Mouse (Mus musculus): ENCODE data around the gene Ccpg1. TPM values are rescaled to one million over a fixed set of nuclear protein-coding genes. Genes with fewer than 3 reads are reported as not detected.

Gene Ccpg1
- polyA plus RNA-seq, 1 experiment from 2014 or later: 28.8 TPM

DNA sequence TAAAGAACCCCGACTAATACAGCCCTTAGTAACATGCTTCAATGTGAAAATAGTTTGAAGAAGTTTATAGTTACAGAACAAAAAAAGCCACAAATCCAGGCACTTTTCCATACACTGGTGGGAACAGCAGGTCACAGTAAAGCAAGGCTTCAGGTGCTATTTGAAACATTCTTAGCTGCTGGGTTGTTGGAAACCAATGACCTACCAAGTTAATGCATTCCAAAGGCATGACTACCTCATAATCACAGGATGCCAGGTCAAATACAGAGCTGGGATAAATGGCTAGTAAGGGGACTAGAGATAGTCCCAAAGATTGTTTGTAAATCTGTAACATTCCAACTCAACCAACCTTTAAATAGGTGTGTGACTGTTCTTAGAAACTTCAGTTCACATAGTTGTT, 10.0 kb upstream of the Ccpg1 start:
- WGBS: 88% methylated on average over 1 of the region's 1 CpGs
- Histone ChIP-seq H3K4me3 (ENCODE audit: low read depth, low read length) (no peak overlapping the region), H3K27me3 (ENCODE audit: control insufficient read depth, insufficient read depth, low read length) (no peaks in the 10 kb centered on the region), H3K9ac (ENCODE audit: low read length) (no peak overlapping the region), H3K4me1 (ENCODE audit: control insufficient read depth, insufficient read depth, low read length) (no peaks in the 10 kb centered on the region), H3K27ac (ENCODE audit: low read depth, low read length) (no peak overlapping the region), H3K36me3 (ENCODE audit: control insufficient read depth, insufficient read depth, low read length) (no peaks in the 10 kb centered on the region), H3K4me2 (ENCODE audit: low read depth) (no peak overlapping the region), H3K9me3 (ENCODE audit: control insufficient read depth, low read length) (no peaks in the 10 kb centered on the region)
- no peak for ATAC-seq (ENCODE audit: insufficient read depth, low FRiP score, low TSS enrichment)
- DNase-seq (ENCODE audit: low spot score): no peak

DNA sequence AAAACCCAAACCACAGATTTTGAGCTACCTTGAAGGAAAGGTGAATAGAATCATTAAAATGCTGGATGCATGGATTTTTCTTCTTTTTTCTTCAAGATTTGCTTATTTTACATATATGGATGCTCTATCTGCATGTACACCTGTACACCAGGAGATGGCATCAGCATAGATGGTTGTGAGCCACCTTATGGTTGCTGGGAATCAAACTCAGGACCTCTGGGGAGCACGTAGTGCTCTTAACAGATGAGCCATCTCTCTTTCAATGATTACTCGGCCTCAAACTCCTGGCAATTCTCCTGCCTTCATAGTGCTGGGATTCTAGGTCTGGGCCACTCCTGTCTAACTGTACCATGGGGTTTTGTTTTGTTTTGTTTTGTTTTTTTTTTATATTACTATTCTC, 2.2 kb upstream of the Ccpg1 start:
- DNase-seq (ENCODE audit: low spot score): no peak
- Histone ChIP-seq H3K36me3 (ENCODE audit: control insufficient read depth, insufficient read depth, low read length) (no peaks in the 10 kb centered on the region), H3K4me2 (ENCODE audit: low read depth) (no peak overlapping the region), H3K4me1 (ENCODE audit: control insufficient read depth, insufficient read depth, low read length) (no peaks in the 10 kb centered on the region), H3K27me3 (ENCODE audit: control insufficient read depth, insufficient read depth, low read length) (no peaks in the 10 kb centered on the region), H3K4me3 (ENCODE audit: low read depth, low read length) (no peak overlapping the region), H3K27ac (ENCODE audit: low read depth, low read length) (no peak overlapping the region), H3K9ac (ENCODE audit: low read length) (no peak overlapping the region), H3K9me3 (ENCODE audit: control insufficient read depth, low read length) (no peaks in the 10 kb centered on the region)
- WGBS: 59% methylated on average over 2 of the region's 2 CpGs
- ATAC-seq (ENCODE audit: insufficient read depth, low FRiP score, low TSS enrichment): no peak

DNA sequence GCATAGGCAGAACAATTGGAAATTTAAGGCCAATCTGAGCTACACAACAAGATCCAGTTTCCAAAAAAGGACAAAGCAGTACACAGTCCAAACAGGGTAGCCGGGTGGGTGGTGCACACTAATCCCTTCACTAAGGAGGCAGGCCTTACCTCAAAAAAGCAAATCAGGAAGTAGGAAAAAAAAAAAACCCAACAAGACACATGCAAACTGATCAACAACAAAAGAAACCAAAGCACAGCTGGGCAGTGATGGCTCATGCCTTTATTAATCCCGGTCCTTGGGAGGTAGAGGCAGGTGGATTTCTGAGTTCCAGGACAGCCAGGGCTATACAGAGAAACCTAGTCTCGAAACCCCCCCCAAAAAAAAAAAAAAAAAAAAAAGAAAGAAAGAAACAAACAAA, 2.5 kb downstream of the Ccpg1 start:
- no peaks in the 10 kb centered on the region for H3K9me3 ChIP-seq (ENCODE audit: control insufficient read depth, low read length)
- H3K4me1 ChIP-seq (ENCODE audit: control insufficient read depth, insufficient read depth, low read length): no peaks in the 10 kb centered on the region
- H3K9ac ChIP-seq (ENCODE audit: low read length): no peak overlapping the region
- no peak overlapping the region for H3K4me3 ChIP-seq (ENCODE audit: low read depth, low read length)
- no peak for ATAC-seq (ENCODE audit: insufficient read depth, low FRiP score, low TSS enrichment)
- no peaks in the 10 kb centered on the region for H3K36me3 ChIP-seq (ENCODE audit: control insufficient read depth, insufficient read depth, low read length)
- no peak overlapping the region for H3K4me2 ChIP-seq (ENCODE audit: low read depth)
- H3K27ac ChIP-seq (ENCODE audit: low read depth, low read length): no peak overlapping the region
- 71% methylated on average over 3 of the region's 3 CpGs for WGBS
- H3K27me3 ChIP-seq (ENCODE audit: control insufficient read depth, insufficient read depth, low read length): no peaks in the 10 kb centered on the region
- no peak for DNase-seq (ENCODE audit: low spot score)

GRCm38 (mm10) chr9:72988706-72989105, 3.5 kb downstream of the Ccpg1 start:
- Histone ChIP-seq H3K36me3 (ENCODE audit: control insufficient read depth, insufficient read depth, low read length) (no peaks in the 10 kb centered on the region), H3K9ac (ENCODE audit: low read length) (no peak overlapping the region), H3K27ac (ENCODE audit: low read depth, low read length) (no peak overlapping the region), H3K4me1 (ENCODE audit: control insufficient read depth, insufficient read depth, low read length) (no peaks in the 10 kb centered on the region), H3K27me3 (ENCODE audit: control insufficient read depth, insufficient read depth, low read length) (no peaks in the 10 kb centered on the region), H3K4me3 (ENCODE audit: low read depth, low read length) (no peak overlapping the region), H3K4me2 (ENCODE audit: low read depth) (no peak overlapping the region), H3K9me3 (ENCODE audit: control insufficient read depth, low read length) (no peaks in the 10 kb centered on the region)
- 85% methylated on average over 5 of the region's 5 CpGs for WGBS
- ATAC-seq (ENCODE audit: insufficient read depth, low FRiP score, low TSS enrichment) (no peak), DNase-seq (ENCODE audit: low spot score) (no peak)

GRCm38 (mm10) chr9:72991420-72991819, 6.2 kb downstream of the Ccpg1 start:
- no peak overlapping the region for H3K4me3 ChIP-seq (ENCODE audit: low read depth, low read length)
- ATAC-seq (ENCODE audit: insufficient read depth, low FRiP score, low TSS enrichment): no peak
- DNase-seq (ENCODE audit: low spot score): no peak
- H3K36me3 ChIP-seq (ENCODE audit: control insufficient read depth, insufficient read depth, low read length): no peaks in the 10 kb centered on the region
- WGBS: 92% methylated on average over 2 of the region's 2 CpGs
- no peaks in the 10 kb centered on the region for H3K27me3 ChIP-seq (ENCODE audit: control insufficient read depth, insufficient read depth, low read length)
- H3K9ac ChIP-seq (ENCODE audit: low read length): no peak overlapping the region
- H3K4me2 ChIP-seq (ENCODE audit: low read depth): no peak overlapping the region
- no peaks in the 10 kb centered on the region for H3K4me1 ChIP-seq (ENCODE audit: control insufficient read depth, insufficient read depth, low read length)
- no peak overlapping the region for H3K27ac ChIP-seq (ENCODE audit: low read depth, low read length)
- H3K9me3 ChIP-seq (ENCODE audit: control insufficient read depth, low read length): no peaks in the 10 kb centered on the region

GRCm38 (mm10) chr9:72992576-72992975, 7.3 kb downstream of the Ccpg1 start:
- Histone ChIP-seq H3K36me3 (ENCODE audit: control insufficient read depth, insufficient read depth, low read length) (no peaks in the 10 kb centered on the region), H3K9ac (ENCODE audit: low read length) (no peak overlapping the region), H3K27me3 (ENCODE audit: control insufficient read depth, insufficient read depth, low read length) (no peaks in the 10 kb centered on the region), H3K4me3 (ENCODE audit: low read depth, low read length) (no peak overlapping the region), H3K4me2 (ENCODE audit: low read depth) (no peak overlapping the region), H3K4me1 (ENCODE audit: control insufficient read depth, insufficient read depth, low read length) (no peaks in the 10 kb centered on the region), H3K27ac (ENCODE audit: low read depth, low read length) (no peak overlapping the region), H3K9me3 (ENCODE audit: control insufficient read depth, low read length) (no peaks in the 10 kb centered on the region)
- 89% methylated on average over 5 of the region's 5 CpGs for WGBS
- no peak for ATAC-seq (ENCODE audit: insufficient read depth, low FRiP score, low TSS enrichment)
- DNase-seq (ENCODE audit: low spot score): no peak

DNA sequence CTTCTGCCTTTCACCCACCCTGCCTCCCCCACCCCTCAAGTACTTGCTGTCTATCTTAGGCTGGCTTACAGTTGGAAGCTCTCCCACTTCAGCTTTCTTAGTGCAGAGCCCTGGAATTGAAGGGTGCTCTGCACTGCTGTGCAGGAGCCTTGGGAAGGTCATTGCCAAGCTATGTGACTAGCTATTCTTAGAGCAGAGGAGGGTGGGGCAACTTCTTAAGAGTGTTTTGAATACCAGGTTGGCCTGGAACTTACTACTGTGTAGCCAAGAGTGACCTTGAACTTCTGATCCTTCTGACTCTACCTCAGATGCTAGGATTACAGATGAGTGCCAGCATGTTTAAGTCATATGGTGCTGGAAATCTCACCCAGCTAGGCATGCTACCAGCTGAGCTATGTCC, 10.9 kb downstream of the Ccpg1 start:
- ATAC-seq (ENCODE audit: insufficient read depth, low FRiP score, low TSS enrichment): no peak
- Histone ChIP-seq H3K27ac (ENCODE audit: low read depth, low read length) (no peak overlapping the region), H3K9ac (ENCODE audit: low read length) (no peak overlapping the region)

GRCm38 (mm10) chr9:72996806-72997205, 11.6 kb downstream of the Ccpg1 start:
- WGBS: 63% methylated on average over 7 of the region's 7 CpGs

More for the DNA sequence above, 10.9 kb downstream of the Ccpg1 start:
- Histone ChIP-seq H3K9me3 (ENCODE audit: control insufficient read depth, low read length) (no peaks in the 10 kb centered on the region), H3K4me2 (ENCODE audit: low read depth) (no peak overlapping the region), H3K4me1 (ENCODE audit: control insufficient read depth, insufficient read depth, low read length) (no peaks in the 10 kb centered on the region), H3K27me3 (ENCODE audit: control insufficient read depth, insufficient read depth, low read length) (no peaks in the 10 kb centered on the region), H3K4me3 (ENCODE audit: low read depth, low read length) (no peak overlapping the region), H3K36me3 (ENCODE audit: control insufficient read depth, insufficient read depth, low read length) (no peaks in the 10 kb centered on the region)
- no peak for DNase-seq (ENCODE audit: low spot score)

DNA sequence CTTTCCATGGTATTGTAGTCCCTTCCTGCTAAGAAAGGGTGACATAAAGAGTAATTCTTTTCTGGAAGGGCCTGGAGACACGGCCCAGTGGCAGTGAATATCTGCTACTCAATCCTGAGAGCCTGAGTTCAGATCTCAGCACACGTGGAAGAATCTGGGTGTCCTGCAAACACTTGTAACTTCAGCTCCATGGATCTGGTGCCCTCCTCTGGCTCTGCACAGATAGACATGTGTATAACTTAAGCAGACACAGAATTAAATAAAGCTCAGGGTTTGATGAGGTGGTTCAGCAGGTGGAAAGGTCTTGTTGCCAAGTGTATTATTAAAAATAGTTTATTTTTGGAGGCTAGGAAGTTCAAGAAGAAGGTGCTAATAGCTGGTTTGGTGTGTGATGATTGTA, 15.3 kb downstream of the Ccpg1 start:
- H3K4me1 ChIP-seq (ENCODE audit: control insufficient read depth, insufficient read depth, low read length): no peaks in the 10 kb centered on the region
- no peak overlapping the region for H3K9ac ChIP-seq (ENCODE audit: low read length)
- H3K4me3 ChIP-seq (ENCODE audit: low read depth, low read length): no peak overlapping the region
- H3K36me3 ChIP-seq (ENCODE audit: control insufficient read depth, insufficient read depth, low read length): no peaks in the 10 kb centered on the region
- H3K27me3 ChIP-seq (ENCODE audit: control insufficient read depth, insufficient read depth, low read length): no peaks in the 10 kb centered on the region
- no peak for ATAC-seq (ENCODE audit: insufficient read depth, low FRiP score, low TSS enrichment)
- WGBS: 71% methylated on average over 2 of the region's 2 CpGs
- H3K9me3 ChIP-seq (ENCODE audit: control insufficient read depth, low read length): no peaks in the 10 kb centered on the region
- H3K27ac ChIP-seq (ENCODE audit: low read depth, low read length): no peak overlapping the region
- H3K4me2 ChIP-seq (ENCODE audit: low read depth): no peak overlapping the region
- DNase-seq (ENCODE audit: low spot score): no peak

More at GRCm38 (mm10) chr9:72996806-72997205, 11.6 kb downstream of the Ccpg1 start:
- H3K27ac ChIP-seq (ENCODE audit: low read depth, low read length): no peak overlapping the region
- no peak overlapping the region for H3K4me2 ChIP-seq (ENCODE audit: low read depth)
- no peaks in the 10 kb centered on the region for H3K9me3 ChIP-seq (ENCODE audit: control insufficient read depth, low read length)
- H3K4me1 ChIP-seq (ENCODE audit: control insufficient read depth, insufficient read depth, low read length): no peaks in the 10 kb centered on the region
- no peak for ATAC-seq (ENCODE audit: insufficient read depth, low FRiP score, low TSS enrichment)
- no peaks in the 10 kb centered on the region for H3K36me3 ChIP-seq (ENCODE audit: control insufficient read depth, insufficient read depth, low read length)
- no peaks in the 10 kb centered on the region for H3K27me3 ChIP-seq (ENCODE audit: control insufficient read depth, insufficient read depth, low read length)
- no peak overlapping the region for H3K4me3 ChIP-seq (ENCODE audit: low read depth, low read length)
- DNase-seq (ENCODE audit: low spot score): no peak
- no peak overlapping the region for H3K9ac ChIP-seq (ENCODE audit: low read length)

Data from neural tube, embryonic 11.5 days (tissue).